32 mouse cellular contexts compared by ENCODE assay signal in genomic region chr16:29325233-29325919, GRCm38 (mm10). TPM values are rescaled to one million over a fixed set of nuclear protein-coding genes. Genes with fewer than 3 reads are reported as not detected.
"Had no signal": no experiment of that assay in that cellular context is flagged by ENCODE, and none has a peak within 500 bp of the region (broad histone marks: within the 10 kb centered on the region; RNA-seq: fewer than 3 reads in every experiment).

No protein-coding gene starts in this region.

- ATAC-seq: liver, embryonic 12.5 days; liver, postnatal 0 days; midbrain, embryonic 13.5 days; midbrain, embryonic 15.5 days; midbrain, embryonic 16.5 days had no signal

- H3K9ac ChIP-seq: limb, embryonic 12.5 days; limb, embryonic 13.5 days; limb, embryonic 15.5 days; liver, embryonic 12.5 days; liver, embryonic 13.5 days; liver, embryonic 14.5 days; liver, embryonic 15.5 days; liver, postnatal 0 days; midbrain, embryonic 12.5 days; midbrain, embryonic 13.5 days; midbrain, embryonic 15.5 days; neural tube, embryonic 12.5 days; neural tube, embryonic 13.5 days had no signal

- H3K36me3 ChIP-seq: limb, embryonic 10.5 days; limb, embryonic 12.5 days; limb, embryonic 13.5 days; limb, embryonic 15.5 days; liver, embryonic 12.5 days; liver, embryonic 13.5 days; liver, embryonic 15.5 days; midbrain, embryonic 10.5 days; midbrain, embryonic 12.5 days; midbrain, embryonic 13.5 days; midbrain, embryonic 15.5 days; neural tube, embryonic 12.5 days; neural tube, embryonic 13.5 days had no signal

- H3K27me3 ChIP-seq: limb, embryonic 12.5 days; limb, embryonic 15.5 days; liver, embryonic 12.5 days; liver, embryonic 13.5 days; liver, embryonic 15.5 days; megakaryocyte, embryonic 14.5 days; midbrain, embryonic 12.5 days; midbrain, embryonic 13.5 days; midbrain, embryonic 15.5 days; neural tube, embryonic 12.5 days; neural tube, embryonic 13.5 days had no signal

- H3K4me1 ChIP-seq: limb, embryonic 10.5 days; limb, embryonic 15.5 days; liver, embryonic 12.5 days; liver, embryonic 13.5 days; liver, embryonic 15.5 days; midbrain, embryonic 10.5 days; midbrain, embryonic 12.5 days; midbrain, embryonic 13.5 days; midbrain, embryonic 15.5 days; neural tube, embryonic 12.5 days; neural tube, embryonic 13.5 days had no signal

- DNase-seq: left cerebral cortex, postnatal 4 days; liver; liver, embryonic 13.5 days; liver, postnatal 0 days; lung, adult 18-20 months; lung, adult 2 months; lung, postnatal 36 days; lung, postnatal 4 days; midbrain, embryonic 14.5 days had no signal

- H3K4me3 ChIP-seq: left cerebral cortex, adult 2 months; limb, embryonic 10.5 days; limb, embryonic 12.5 days; limb, embryonic 13.5 days; limb, embryonic 15.5 days; liver, embryonic 12.5 days; liver, embryonic 13.5 days; liver, embryonic 15.5 days; megakaryocyte, embryonic 14.5 days; midbrain, embryonic 10.5 days; midbrain, embryonic 12.5 days; midbrain, embryonic 13.5 days; midbrain, embryonic 15.5 days; myocyte; neural tube, embryonic 12.5 days; neural tube, embryonic 13.5 days had no signal

- H3K27ac ChIP-seq: left cerebral cortex, adult 2 months; limb, embryonic 10.5 days; limb, embryonic 12.5 days; limb, embryonic 13.5 days; limb, embryonic 15.5 days; liver, embryonic 12.5 days; liver, embryonic 13.5 days; liver, embryonic 14.5 days; liver, embryonic 15.5 days; macrophage; midbrain, embryonic 10.5 days; midbrain, embryonic 12.5 days; midbrain, embryonic 13.5 days; midbrain, embryonic 15.5 days; neural tube, embryonic 12.5 days; neural tube, embryonic 13.5 days had no signal

- H3K4me2 ChIP-seq: limb, embryonic 12.5 days; limb, embryonic 13.5 days; limb, embryonic 15.5 days; liver, embryonic 11.5 days; liver, embryonic 12.5 days; liver, embryonic 13.5 days; liver, embryonic 15.5 days; midbrain, embryonic 11.5 days; midbrain, embryonic 12.5 days; midbrain, embryonic 13.5 days; midbrain, embryonic 15.5 days; neural tube, embryonic 12.5 days; neural tube, embryonic 13.5 days had no signal

- H3K9me3 ChIP-seq: limb, embryonic 10.5 days; limb, embryonic 12.5 days; limb, embryonic 13.5 days; limb, embryonic 15.5 days; liver, embryonic 12.5 days; liver, embryonic 13.5 days; liver, embryonic 15.5 days; megakaryocyte, embryonic 14.5 days; midbrain, embryonic 10.5 days; midbrain, embryonic 12.5 days; midbrain, embryonic 13.5 days; midbrain, embryonic 15.5 days; neural tube, embryonic 12.5 days; neural tube, embryonic 13.5 days had no signal

RNA-seq across cellular contexts. Expression of gene Atp13a5, which starts 53.2 kb away (rescaled TPM):
- polyA plus RNA-seq: limb, embryonic 11.5 days; limb, embryonic 12.5 days; liver, adult 2 months; liver, embryonic 11.5 days; liver, embryonic 12.5 days; liver, embryonic 13.5 days; liver, embryonic 14.5 days; liver, embryonic 16.5 days; macrophage; midbrain, embryonic 10.5 days had no signal
